Mouse (Mus musculus) adrenal gland, adult (tissue): ENCODE data around the gene Serpinb6d.

Experiments used
- DNase-seq, 2 experiments: peaks; one replicate each; pipeline ENCODE4 v3.0.0; 2022 to 2023; ENCODE audit warnings: low spot score in 1 of 2; ENCODE audit not compliant: inconsistent age in 2 of 2

Serpinb6d gene

DNA sequence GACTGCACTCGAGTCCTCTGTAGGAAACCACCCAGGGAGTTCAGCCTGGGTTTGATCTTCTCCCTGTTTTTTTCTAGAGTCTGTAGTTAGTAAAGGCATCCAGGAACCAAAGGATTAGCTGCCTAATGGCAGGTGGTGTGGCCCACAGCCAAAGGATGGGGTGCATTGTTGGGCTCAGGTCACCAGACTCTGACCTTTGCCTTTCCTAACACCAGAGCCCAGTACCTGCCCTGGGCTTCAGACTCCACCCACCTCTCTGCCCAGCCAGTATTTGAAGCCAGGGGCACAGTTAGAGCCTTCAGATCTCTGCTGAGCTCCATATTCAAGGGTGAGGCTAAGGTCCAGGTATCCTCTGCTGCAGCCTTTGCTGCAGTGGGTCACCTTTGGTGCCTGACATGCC is at the start of gene Serpinb6d:
TSS of gene Serpinb6d (plus strand) at position 301 of the 400 bp plus-strand sequence.
- DNase-seq: no peak

DNA sequence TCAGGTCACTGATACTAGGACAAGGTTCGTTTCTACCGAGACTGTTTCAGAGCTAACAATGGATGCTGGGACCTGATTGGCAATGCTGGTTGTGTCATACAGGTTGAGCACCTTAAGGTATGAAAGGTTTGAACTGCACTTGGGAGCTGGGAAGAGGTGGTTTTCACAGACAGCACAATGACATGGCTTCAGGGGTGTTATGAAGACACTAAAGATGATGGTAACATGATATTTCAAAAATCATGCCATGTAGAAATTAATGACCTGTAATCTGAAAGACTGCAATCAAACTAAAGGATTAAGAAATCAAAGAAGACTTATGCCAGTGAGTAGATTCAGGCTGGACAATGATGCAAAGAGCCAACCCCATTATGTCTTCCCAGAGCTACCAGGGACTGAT is 38.3 kb upstream of the Serpinb6d start:
- DNase-seq: no peak

DNA sequence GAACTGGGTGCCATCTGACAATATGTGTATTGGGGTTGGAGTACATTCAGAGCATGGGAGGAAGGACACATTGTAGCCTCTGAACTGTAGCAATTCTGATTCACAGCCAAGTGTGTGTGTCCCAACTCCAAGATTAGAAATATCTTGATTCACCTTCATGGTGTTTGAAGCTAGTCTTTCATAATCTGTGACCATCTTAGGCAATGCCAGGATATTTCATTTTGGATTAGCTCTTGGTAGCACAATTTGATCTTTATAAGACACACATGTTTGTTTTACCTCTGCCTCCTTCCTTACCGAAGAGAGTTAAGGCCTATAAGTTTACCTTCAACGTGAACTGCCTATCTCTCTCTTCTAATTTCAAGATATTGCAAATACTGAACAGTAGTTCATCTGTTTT is 18.7 kb upstream of the Serpinb6d start:
- DNase-seq: peak in 1 of 2 experiments; percentile 47

DNA sequence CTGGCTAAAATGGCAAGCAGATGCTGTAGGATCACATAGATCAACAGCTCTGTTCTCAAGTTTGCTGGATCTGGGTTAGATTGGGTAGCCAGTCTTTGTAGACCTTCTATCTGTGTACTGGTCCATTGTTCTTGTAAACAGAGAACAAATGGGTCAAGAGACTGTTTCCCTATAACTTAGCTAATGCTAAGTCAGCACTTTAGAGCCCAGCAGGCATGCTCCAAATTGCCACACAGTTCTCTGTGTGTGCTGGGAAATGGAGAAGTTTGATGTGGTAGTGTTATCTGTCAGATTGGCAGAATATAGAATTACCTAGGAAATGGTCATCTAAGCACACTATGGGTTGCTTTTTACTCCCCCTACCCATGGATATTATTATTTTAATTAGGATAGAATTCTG is 1.3 kb downstream of the Serpinb6d start:
- DNase-seq: no peak

DNA sequence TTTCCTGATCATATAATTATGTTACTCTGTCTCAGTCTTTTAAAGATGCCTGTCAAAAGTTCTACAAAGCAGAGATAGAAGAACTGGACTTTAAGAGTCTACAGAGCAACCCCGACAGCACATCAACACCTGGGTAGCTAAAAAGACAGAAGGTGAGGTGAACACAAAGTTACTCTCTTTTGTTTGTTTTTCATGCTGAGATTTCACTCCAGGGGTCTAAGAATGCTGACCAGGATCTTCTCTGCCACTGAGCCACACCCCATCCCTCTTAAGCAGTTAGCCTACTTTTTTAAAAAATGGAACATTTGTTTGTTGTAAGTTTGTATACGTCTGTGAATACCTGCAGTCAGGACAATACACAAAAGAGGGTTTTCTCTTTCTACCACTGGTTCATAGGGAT is 59.1 kb downstream of the Serpinb6d start:
- DNase-seq: no peak
